Comparison of ENCODE assay signal across 7 mouse cellular contexts in genomic region chr17:48100441-48101417, GRCm38 (mm10). TPM values are rescaled to one million over a fixed set of nuclear protein-coding genes. Genes with fewer than 3 reads are reported as not detected.
DNase-seq lines count a peak whose midpoint lies in the region; ATAC-seq and TF ChIP-seq lines count a peak whose summit lies in the region.

No protein-coding gene starts in this region.

- H3K27ac ChIP-seq in embryonic facial prominence, embryonic 12.5 days = no peak overlapping the region
- H3K27ac ChIP-seq in limb, embryonic 10.5 days = no peak overlapping the region; the same call in 1 of the 2 replicates
- H3K27ac ChIP-seq in midbrain, embryonic 13.5 days = no peak overlapping the region
- no peak overlapping the region for H3K27ac ChIP-seq in small intestine, adult 2 months (ENCODE audit: insufficient read depth, low read depth, low read length)

- peaks cover 43% of the 10 kb centered on the region for H3K4me1 ChIP-seq in embryonic facial prominence, embryonic 12.5 days
- H3K4me1 ChIP-seq in limb, embryonic 10.5 days = peaks cover 53% of the 10 kb centered on the region
- peaks cover 39% of the 10 kb centered on the region for H3K4me1 ChIP-seq in midbrain, embryonic 13.5 days (replicated peaks)
- peaks cover 9% of the 10 kb centered on the region for H3K4me1 ChIP-seq in small intestine, adult 2 months (ENCODE audit: control insufficient read depth, insufficient read depth, insufficient read length, low read length)

- DNase-seq in adrenal gland, postnatal 25 days = peak; percentile 82
- DNase-seq in heart, adult 11 months = peak; percentile 97
- peak; percentile 89 for DNase-seq in kidney, adult 18-20 months
- DNase-seq in limb, embryonic 10.5 days (ENCODE audit: low spot score) = peak; percentile 96

- H3K4me3 ChIP-seq in embryonic facial prominence, embryonic 12.5 days = peak overlapping the region; percentile 22
- H3K4me3 ChIP-seq in limb, embryonic 10.5 days = peak overlapping the region; percentile 40
- peak overlapping the region; percentile 17 for H3K4me3 ChIP-seq in midbrain, embryonic 13.5 days (replicated peaks)
- peak overlapping the region; percentile 39 for H3K4me3 ChIP-seq in small intestine, adult 2 months (ENCODE audit: low read depth, low read length)

- H3K9me3 ChIP-seq in embryonic facial prominence, embryonic 12.5 days = no peaks in the 10 kb centered on the region
- no peaks in the 10 kb centered on the region for H3K9me3 ChIP-seq in limb, embryonic 10.5 days (replicated peaks)
- no peaks in the 10 kb centered on the region for H3K9me3 ChIP-seq in midbrain, embryonic 13.5 days

- ATAC-seq in embryonic facial prominence, embryonic 12.5 days (ENCODE audit: insufficient number of reproducible peaks, insufficient read depth, low FRiP score, low TSS enrichment) = 0 out of 2 replicates have a peak, but pooled peaks have one; percentile 25
- ATAC-seq in midbrain, embryonic 13.5 days = peak; percentile 79

- no peaks in the 10 kb centered on the region for H3K36me3 ChIP-seq in embryonic facial prominence, embryonic 12.5 days
- no peaks in the 10 kb centered on the region for H3K36me3 ChIP-seq in limb, embryonic 10.5 days
- H3K36me3 ChIP-seq in midbrain, embryonic 13.5 days = no peaks in the 10 kb centered on the region
- H3K36me3 ChIP-seq in small intestine, adult 2 months (ENCODE audit: control insufficient read depth, insufficient read depth, low read length) = no peaks in the 10 kb centered on the region

- no peak overlapping the region for H3K9ac ChIP-seq in embryonic facial prominence, embryonic 12.5 days
- no peak overlapping the region for H3K9ac ChIP-seq in midbrain, embryonic 13.5 days (replicated peaks)

- WGBS in embryonic facial prominence, embryonic 12.5 days = 12% methylated on average over 20 of the region's 21 CpGs
- WGBS in limb, embryonic 10.5 days = 13% methylated on average over 20 of the region's 21 CpGs
- WGBS in midbrain, embryonic 13.5 days = 12% methylated on average over 21 of the region's 21 CpGs
- 15% methylated on average over 20 of the region's 21 CpGs for WGBS in small intestine, adult 2 months

- peak; percentile 98 for TF ChIP-seq CTCF in small intestine, adult 2 months (IDR thresholded peaks at IDR 0.05; ENCODE audit: extremely low read depth, insufficient read length, insufficient replicate concordance, low read depth, low read length)

- H3K4me2 ChIP-seq in embryonic facial prominence, embryonic 12.5 days (replicated peaks) = peak overlapping the region; percentile 43
- peak overlapping the region; percentile 32 for H3K4me2 ChIP-seq in midbrain, embryonic 13.5 days (replicated peaks)

- H3K27me3 ChIP-seq in embryonic facial prominence, embryonic 12.5 days = peaks cover 39% of the 10 kb centered on the region
- peaks cover 49% of the 10 kb centered on the region for H3K27me3 ChIP-seq in limb, embryonic 10.5 days (ENCODE audit: low read depth, poor library complexity, severe bottlenecking)
- peaks cover 48% of the 10 kb centered on the region for H3K27me3 ChIP-seq in midbrain, embryonic 13.5 days
- peaks cover 36% of the 10 kb centered on the region for H3K27me3 ChIP-seq in small intestine, adult 2 months (ENCODE audit: control insufficient read depth, insufficient read depth, low read length)

- no peak for TF ChIP-seq POLR2A in small intestine, adult 2 months (IDR thresholded peaks at IDR 0.05; ENCODE audit: low read depth, low read length)

RNA-seq across cellular contexts. Expression of gene 1700067P10Rik, which starts 11.6 kb away (rescaled TPM):
- not detected in 2 replicates for total RNA-seq in adrenal gland, postnatal 25 days (2021)
- polyA plus RNA-seq in embryonic facial prominence, embryonic 12.5 days (2016; fragmentation: Nextera tagmentation; extraction: Ambion mirVana) = not detected in 2 replicates
- not detected in 2 replicates for polyA plus RNA-seq in limb, embryonic 10.5 days (2016; fragmentation: Nextera tagmentation; extraction: Ambion mirVana)
- polyA plus RNA-seq in midbrain, embryonic 13.5 days (2015; fragmentation: Nextera tagmentation; extraction: Ambion mirVana) = 0.34 TPM in 1 of 2 replicates, not detected in the other
- not detected in 2 replicates for polyA plus RNA-seq in small intestine, adult 2 months (2012; rRNA removed)

RNA-seq across cellular contexts. Expression of gene 9830107B12Rik, which starts 45.3 kb away (rescaled TPM):
- total RNA-seq in adrenal gland, postnatal 25 days (2021) = not detected in 2 replicates
- not detected in 2 replicates for polyA plus RNA-seq in embryonic facial prominence, embryonic 12.5 days (2016; fragmentation: Nextera tagmentation; extraction: Ambion mirVana)
- polyA plus RNA-seq in limb, embryonic 10.5 days (2016; fragmentation: Nextera tagmentation; extraction: Ambion mirVana) = not detected in 2 replicates
- polyA plus RNA-seq in midbrain, embryonic 13.5 days (2015; fragmentation: Nextera tagmentation; extraction: Ambion mirVana) = not detected in 2 replicates
- polyA plus RNA-seq in small intestine, adult 2 months (2012; rRNA removed) = 0.24 and 0.38 TPM in 2 replicates
